Mouse (Mus musculus): ENCODE results near the gene Ogfrl1.
"Not testable (repeated sequence)": the region's sequence is repeated elsewhere in the genome, so short reads cannot be mapped to it uniquely, and the experiment has no call there.

Gene Ogfrl1

DNA sequence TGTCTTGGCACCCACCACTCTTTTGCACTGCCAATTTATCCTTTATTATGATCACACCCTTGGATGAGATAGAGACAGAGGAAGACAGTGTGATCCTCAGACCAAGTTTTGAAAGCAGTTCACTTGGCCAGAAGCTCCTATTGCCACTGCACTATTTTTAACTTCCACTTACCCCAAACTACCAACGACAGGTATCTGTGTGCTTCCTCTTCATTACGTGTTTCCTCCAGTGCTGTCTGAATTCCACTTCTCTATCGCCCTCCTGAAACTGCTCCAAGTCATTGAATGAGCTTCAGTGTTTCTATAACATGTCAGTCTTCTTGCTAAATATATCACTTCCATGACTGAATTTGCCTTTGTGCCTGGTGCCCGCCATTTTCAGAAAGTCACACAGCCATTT lies at the start of gene Ogfrl1:
TSS of gene Ogfrl1 (minus strand) at position 150 of the 400 bp plus-strand sequence.
- DNase-seq: no peak

DNA sequence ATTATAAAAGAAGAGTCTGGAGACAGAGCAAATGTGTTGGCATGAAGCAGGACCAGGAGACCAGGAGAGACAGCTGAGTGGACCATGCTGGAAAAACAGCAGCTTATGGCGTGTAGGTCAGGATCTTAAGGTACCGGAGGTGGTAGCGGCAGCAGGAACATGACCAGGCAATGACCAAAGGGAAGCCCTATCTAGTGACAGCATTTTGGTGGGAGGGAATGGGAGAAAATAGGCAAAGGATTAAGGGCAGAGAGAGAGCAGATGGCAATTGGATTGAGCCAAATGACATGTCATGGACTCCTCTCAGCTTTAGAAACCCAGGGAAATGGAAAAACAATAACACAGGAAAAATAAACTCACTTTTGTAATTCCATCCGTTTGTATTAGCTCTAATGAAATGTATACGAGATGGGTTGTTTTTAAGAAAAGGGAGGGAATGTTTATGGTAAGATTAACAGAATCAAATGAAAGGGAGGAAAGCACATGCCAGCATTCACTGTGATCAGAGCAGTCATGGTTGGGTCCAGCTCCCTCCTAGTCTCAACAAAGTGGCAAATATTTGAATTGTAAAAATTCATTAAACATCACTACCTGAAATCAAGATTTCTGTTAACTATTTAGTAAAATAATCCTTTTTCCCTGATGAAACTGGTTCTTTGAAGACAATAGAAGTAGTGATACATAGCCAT lies 48.3 kb upstream of the Ogfrl1 start:
- peak; percentile 32 to 52 for DNase-seq

GRCm38 (mm10) chr1:23433612-23434011 lies 36.0 kb upstream of the Ogfrl1 start:
- no peak for DNase-seq

DNA sequence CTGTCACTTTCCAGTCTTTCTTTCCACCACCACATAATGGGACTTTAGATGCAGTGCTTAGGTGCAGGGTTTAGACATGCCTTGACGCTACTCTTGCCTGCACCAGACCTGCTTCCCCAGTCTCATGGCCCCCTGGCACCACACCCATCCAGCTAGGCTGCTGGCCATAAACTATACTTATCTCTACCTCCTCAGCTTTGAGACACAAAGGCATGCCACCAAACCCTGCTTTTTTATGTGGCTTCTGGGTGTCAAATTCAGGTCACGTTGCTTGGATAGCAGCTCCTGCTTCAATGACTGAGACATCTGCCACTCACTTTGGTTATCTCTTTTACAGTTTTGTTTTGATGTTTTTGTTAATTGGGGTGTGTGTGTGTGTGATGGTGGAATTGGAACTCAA lies 28.9 kb upstream of the Ogfrl1 start:
- DNase-seq: no peak

DNA sequence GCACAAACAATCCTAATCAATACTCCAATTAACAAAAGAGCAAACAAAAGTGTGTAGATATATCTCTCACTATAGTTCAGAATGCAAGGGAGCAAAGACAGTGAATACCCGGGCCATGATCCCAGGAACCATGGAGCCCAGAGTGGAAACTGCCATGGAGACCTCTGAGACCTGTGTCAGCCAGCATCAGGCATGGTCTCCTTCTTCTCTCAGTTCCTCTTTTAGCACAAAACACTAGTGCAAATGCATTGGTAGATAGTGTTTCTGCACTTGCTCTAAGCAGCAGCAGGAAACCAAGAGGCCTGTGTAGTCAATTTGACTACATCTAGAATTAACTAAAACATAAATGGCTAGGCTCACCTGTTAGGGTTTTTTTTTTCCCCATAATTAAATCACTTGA lies 21.4 kb upstream of the Ogfrl1 start:
- no peak for DNase-seq

GRCm38 (mm10) chr1:23418059-23418458 lies 20.5 kb upstream of the Ogfrl1 start:
- DNase-seq: no peak

DNA sequence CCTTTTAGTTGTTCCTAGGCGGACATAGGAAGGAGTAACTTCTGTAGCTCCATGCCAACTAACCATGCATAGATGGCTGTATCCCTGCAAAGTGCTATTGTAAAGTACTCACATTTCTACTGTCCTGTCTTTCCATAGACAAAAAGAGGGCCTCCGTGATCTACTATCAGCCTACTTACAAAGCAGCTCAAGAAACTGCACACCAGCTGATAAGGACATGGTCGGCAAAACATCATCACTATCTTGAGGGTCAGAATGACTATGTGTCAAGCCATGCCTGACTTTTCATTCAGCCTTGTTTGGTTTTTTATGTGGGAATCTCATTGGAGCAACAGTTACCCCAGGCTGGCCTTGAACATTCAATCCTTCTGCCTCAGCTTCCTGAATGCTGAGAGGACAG lies 20.0 kb upstream of the Ogfrl1 start:
- DNase-seq: no peak

DNA sequence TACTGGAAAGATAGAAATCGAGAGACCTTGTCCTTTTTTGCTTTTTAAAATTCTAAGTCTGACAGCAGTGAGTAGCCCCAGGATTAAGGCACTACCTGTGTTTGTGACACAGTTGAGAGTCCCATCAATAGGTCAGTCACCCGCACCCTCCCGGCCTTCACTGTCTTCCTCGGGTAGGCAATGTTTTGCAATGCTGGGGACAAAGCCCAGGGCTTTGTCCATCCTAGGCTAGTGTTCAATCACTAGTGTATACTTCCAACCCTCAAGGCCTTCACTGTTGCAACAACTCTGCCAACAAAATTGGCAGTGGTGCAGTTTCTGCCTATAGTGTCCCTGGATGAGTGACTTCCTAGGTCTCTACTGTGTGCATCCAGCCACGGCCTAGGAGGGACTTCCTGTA lies 14.0 kb upstream of the Ogfrl1 start:
- DNase-seq: no peak

DNA sequence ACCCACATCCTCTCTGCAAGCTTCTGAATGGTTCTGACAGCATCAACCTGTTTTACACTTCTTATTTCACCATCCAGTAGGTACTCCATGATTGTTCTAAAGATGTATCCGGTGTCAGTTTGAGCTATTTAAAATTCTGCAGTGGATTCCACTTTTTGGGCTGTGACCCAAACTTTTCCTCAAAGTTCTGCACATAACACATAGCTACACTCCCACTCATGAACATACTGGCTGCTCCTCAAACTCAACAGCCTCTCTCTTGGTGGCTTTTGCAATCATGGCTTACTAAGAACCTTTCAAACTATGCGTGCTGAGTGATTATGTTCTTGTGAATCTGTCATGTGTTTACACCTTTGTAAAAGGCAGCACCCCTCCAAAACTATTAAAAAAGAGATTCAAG lies 12.4 kb upstream of the Ogfrl1 start:
- DNase-seq: no peak

DNA sequence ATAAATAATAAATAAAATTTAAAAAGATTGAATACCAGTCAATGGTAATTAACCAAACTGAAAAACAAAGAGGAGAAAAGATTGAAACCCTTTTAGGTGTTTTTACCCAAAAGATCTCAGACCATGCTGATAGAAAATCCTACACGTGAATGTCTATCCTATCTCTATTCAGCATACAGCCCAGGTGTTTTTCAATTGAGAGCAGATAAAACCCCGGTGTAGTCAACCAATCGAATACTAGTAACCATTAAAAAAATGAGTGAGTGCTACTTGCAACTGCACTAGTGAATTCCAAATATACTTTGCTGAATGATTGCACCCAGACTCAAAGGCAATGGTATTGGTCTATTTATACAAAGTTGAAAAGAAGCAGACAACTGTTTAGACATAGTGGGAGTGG lies 4.8 kb upstream of the Ogfrl1 start:
- no peak for DNase-seq

- DNase-seq: no peak
These were observed 2.0 kb upstream of the Ogfrl1 start for GRCm38 (mm10) chr1:23399552-23399951.

- DNase-seq: not testable (repeated sequence)
These were observed 3.2 kb downstream of the Ogfrl1 start for GRCm38 (mm10) chr1:23394356-23394755.

GRCm38 (mm10) chr1:23391744-23392143 lies 5.8 kb downstream of the Ogfrl1 start:
- no peak for DNase-seq

DNA sequence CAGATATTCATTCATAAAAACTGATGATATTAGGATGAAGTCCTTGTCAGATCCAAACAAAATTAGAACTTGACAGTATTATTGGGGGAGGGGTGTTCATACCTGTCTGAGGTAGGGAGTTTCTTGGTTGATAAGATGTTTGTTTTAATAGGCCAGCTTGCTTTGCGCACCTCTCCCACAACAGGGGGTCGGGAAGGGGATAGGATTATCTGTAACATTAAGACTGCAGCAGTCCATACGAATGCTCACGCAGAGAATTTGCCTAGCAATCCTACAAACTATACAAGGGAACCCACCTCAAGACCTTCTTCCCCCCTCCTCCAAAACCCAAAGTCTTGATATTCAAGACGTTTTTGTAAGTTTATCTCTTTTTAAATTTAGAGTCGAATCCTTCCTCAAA lies 13.2 kb downstream of the Ogfrl1 start:
- no peak for DNase-seq

- DNase-seq: peak; percentile 95 to 98
These were observed 14.5 kb downstream of the Ogfrl1 start for GRCm38 (mm10) chr1:23382806-23383653.

- DNase-seq: no peak
These were observed 15.1 kb downstream of the Ogfrl1 start for GRCm38 (mm10) chr1:23382461-23382805.

DNA sequence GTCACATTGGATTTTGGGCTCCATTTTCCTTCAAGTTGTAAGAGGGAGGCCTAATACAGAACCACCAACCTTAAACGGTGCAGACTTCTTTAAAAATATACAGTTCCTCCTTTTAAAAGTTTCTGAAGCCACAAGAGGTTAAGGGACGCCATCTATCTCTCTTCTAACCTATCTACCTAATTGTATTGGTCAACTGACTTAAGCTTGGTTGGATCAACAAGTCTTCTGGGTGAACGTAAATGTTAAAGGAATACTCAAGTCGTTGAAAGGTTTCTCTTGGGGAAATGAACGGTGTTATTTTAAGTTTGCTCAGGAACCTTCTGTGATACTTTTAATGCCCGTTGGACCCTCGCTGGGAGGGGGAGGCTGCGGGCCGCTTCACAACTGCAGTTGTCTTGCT lies 15.5 kb downstream of the Ogfrl1 start:
- DNase-seq: no peak

DNA sequence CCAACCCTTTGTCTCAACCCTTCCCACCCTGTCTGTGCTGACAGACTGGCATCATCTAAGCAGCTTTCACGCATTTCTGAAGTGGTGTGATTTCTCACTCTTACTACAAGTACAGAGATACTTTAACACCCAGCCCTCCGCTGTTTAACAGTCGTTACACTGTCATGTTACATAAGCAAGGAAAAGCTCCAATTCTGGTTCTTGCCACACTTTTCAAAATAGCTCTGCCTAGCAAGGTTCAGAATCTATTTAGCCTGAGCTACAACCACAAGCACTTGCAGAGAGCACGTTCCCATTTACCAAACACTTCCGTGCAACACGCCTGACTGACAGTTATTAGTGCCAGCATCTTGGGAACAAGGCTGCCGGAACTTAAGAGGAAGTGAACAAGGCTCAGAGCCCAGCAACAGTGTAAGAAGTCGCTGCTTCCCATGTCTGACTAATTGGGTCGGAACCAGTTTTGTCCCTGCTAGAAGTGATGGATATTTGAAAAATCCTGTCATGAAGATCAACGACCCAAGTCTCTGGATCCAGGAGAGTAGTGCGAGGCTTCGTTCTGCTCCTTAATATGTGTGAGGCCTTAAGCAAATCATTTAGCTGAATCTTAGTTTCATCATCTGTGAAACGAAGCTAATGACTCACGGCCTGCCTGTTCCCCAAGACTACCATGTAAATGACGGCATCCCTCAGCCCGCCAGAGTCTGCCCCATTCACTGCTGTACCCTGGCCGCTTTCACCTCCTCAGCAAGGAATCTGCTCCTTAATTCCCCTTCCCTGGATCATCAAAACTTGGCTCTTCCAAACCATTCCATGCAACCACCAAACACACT lies 17.4 kb downstream of the Ogfrl1 start:
- peak; percentile 20 to 56 for DNase-seq

GRCm38 (mm10) chr1:23379321-23379720 lies 18.3 kb downstream of the Ogfrl1 start:
- DNase-seq: no peak

- DNase-seq: peak; percentile 15 to 22
These were observed 20.0 kb downstream of the Ogfrl1 start for GRCm38 (mm10) chr1:23377572-23377971.

DNA sequence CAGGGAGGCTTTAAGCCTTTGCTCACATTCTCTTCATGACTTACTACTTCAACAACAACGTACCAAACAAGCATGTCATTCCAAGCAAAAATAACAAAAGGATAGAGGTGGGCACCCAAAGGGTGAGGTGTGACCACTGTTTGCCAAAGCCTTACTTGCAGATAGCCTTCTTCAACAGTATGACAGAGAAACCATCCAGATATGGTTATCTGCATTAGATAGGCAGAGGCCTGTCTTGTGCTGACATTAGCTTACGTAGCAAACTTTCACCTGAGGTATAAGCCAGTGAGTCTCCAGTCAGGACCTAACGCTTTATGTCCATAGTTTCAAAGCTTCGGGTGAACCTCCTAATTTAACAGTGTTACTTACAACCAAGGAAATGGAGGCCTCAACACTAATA lies 23.4 kb downstream of the Ogfrl1 start:
- DNase-seq: no peak

- no peak for DNase-seq
These were observed 32.0 kb downstream of the Ogfrl1 start for GRCm38 (mm10) chr1:23365614-23366013.

DNA sequence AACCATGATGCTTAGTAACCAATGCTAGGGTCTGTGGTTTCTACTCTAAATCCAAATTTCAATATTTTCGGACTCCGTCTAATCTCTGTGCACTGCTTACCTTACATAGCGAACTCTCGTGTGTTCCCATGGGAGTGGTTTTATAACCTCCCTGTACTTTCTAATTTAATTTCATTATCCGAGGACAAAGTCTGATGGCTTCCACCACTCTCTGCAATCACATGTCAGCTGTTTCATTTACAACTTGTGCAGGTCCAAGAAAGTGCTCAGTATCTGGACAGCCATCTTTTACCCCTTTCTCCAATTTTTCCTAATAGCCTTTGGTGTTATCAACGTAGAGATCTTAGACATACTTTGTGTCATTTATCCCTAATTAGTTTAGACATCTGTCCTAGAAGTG lies 44.7 kb downstream of the Ogfrl1 start:
- no peak for DNase-seq

- DNase-seq: peak; percentile 43 to 53
These were observed 45.8 kb downstream of the Ogfrl1 start for GRCm38 (mm10) chr1:23351756-23352155.

All from cerebellum, postnatal 36 days (tissue).